Mouse (Mus musculus): Measurements from ENCODE around the gene Olfr1321.

Olfr1321 gene

DNA sequence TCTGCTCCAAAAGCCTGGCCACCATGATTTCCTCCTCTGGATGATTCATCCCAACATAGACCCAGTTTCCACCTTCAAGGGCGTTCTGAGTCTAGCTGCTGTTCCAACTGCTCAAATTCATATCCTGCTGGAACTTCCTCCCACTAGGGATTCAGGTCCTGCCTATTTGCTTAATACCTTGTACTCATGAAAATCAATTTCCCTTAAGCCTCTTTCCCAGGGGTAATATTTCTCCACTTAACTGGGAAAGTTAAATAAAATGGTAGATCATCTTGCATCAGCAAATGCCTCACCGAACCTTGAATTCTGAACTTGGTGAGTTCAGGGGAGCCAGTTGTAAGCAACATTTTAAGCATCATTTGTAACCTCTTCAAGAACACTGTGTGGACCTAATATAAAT lies at the start of gene Olfr1321:
TSS of gene Olfr1321 (minus strand) at position 101 of the 400 bp plus-strand sequence.
- no peak for DNase-seq (ENCODE audit: low read depth)

DNA sequence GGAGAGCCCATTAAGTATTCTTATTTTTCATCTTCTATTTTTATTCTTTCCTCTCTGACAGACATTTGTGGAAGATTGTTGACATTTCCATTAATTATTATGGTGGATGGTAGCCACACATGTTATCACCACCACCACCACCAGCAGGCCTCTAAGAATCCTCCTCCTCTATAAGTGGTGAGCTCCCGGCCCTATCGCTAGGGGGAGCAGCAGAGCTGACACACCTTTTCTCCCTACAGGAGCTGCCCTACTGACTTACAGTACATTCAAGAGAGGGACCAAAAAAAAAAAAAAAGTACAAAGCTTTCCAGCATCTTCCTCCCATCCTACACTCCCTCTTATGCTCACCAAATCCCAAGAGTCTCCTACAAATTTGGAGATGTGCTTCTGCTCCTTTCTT lies 36.0 kb upstream of the Olfr1321 start:
- DNase-seq (ENCODE audit: low read depth), result peak; percentile 15

DNA sequence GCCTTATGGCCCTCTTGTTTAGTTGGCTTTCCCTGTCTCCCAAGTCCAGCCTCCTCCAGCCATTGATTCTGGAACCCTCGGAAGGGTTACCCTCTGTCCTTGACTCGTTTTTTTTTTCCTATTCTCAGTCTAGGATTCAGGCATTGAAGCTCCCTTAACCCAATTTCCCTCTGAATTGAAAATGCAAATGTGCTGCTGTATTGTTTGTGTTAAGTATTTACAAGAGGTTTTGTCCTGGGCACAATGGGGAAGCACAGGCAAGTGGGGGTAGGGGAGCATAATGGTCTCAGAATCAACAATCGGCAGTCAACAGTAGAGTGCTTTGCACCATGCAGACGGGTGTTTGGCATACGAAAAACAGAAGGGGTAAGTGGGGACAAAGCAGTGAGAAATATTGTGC lies 10.3 kb upstream of the Olfr1321 start:
- DNase-seq (ENCODE audit: low read depth), result no peak

All from 416B (cell line).